Mouse (Mus musculus) neural tube, embryonic 13.5 days (tissue): ENCODE measurements around the gene Tdgf1. TPM values are rescaled to one million over a fixed set of nuclear protein-coding genes. Genes with fewer than 3 reads are reported as not detected.
A peak's percentile ranks its signal among the peaks of the same experiment; 100 is the strongest.

Experiments
- ATAC-seq: fragments of 200-750 bp; cut with Nextera tagmentation; 2 replicates; pipeline ENCODE4 v1.8.0; 2017; ENCODE audit warnings: low read depth, mild to moderate bottlenecking, moderate TSS enrichment, moderate library complexity
- H3K27ac ChIP-seq: fragments of 300-500 bp; sonication (generic); replicated peaks from 2 replicates; pipeline ENCODE4 v1.5.1; 2015; ENCODE audit warnings: moderate library complexity, mild to moderate bottlenecking, inconsistent platforms
- H3K27me3 ChIP-seq: fragments of 300-500 bp; sonication (generic); 2 replicates; pipeline ENCODE4 v1.6.1; 2015; ENCODE audit warnings: mild to moderate bottlenecking, inconsistent platforms
- H3K36me3 ChIP-seq: fragments of 300-500 bp; sonication (generic); 2 replicates; pipeline ENCODE4 v1.6.1; 2015; ENCODE audit warnings: mild to moderate bottlenecking, inconsistent platforms
- H3K4me1 ChIP-seq: fragments of 300-500 bp; sonication (generic); replicated peaks from 2 replicates; pipeline ENCODE4 v1.6.1; 2015; ENCODE audit warnings: inconsistent platforms
- H3K4me2 ChIP-seq: fragments of 300-500 bp; sonication (generic); 2 replicates; pipeline ENCODE4 v1.6.1; 2015; ENCODE audit warnings: inconsistent platforms, mild to moderate bottlenecking, moderate library complexity
- H3K4me3 ChIP-seq: fragments of 300-500 bp; sonication (generic); 2 replicates; pipeline ENCODE4 v1.5.1; 2015; ENCODE audit warnings: mild to moderate bottlenecking, inconsistent platforms
- H3K9ac ChIP-seq: fragments of 300-500 bp; sonication (generic); 2 replicates; pipeline ENCODE4 v1.6.1; 2015; ENCODE audit warnings: moderate library complexity, mild to moderate bottlenecking, inconsistent platforms
- H3K9me3 ChIP-seq: fragments of 300-500 bp; sonication (generic); 2 replicates; pipeline ENCODE4 v1.6.1; 2016; ENCODE audit warnings: inconsistent platforms
- WGBS: fragments of 180-500 bp; shearing (Covaris S2); methylation state at CpG from one replicate; pipeline ENCODE4 v1.1.7; 2015; 5-methylcytosine and 5-hydroxymethylcytosine counted together
- polyA plus RNA-seq: library from polyadenylated mRNA; unstranded; fragments of >200 nt; fragmentation: Nextera tagmentation; extraction: Ambion mirVana; gene quantifications from 2 replicates; pipeline ENCODE4 v1.2.1, GENCODE M21; 2015

The Tdgf1 gene
- polyA plus RNA-seq, 1 experiment from 2014 or later = 0.22 TPM

DNA sequence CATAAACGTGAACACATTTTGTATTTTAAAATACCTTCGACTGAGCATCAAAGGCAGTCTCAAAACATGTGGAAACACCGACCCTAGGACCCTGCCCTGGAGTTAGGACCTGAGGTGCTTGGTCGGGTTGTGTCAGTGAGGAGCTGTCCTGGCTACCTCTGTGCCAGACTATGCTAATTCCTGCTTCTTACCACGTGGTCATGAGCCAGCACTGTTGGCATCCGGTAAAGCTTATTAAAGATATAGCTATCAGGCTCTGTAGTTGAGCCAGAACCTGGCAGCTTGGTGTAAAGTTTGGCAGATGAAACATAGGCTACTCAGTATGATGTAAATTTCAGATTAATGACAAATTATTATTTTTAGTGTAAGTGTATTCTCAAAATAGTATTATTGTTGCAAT lies 6.4 kb upstream of the Tdgf1 start:
- H3K36me3 ChIP-seq = no peaks in the 10 kb centered on the region
- H3K27me3 ChIP-seq = peaks cover 46% of the 10 kb centered on the region
- H3K9me3 ChIP-seq = no peaks in the 10 kb centered on the region
- no peak overlapping the region for H3K27ac ChIP-seq
- no peak for ATAC-seq
- H3K4me2 ChIP-seq = no peak overlapping the region
- WGBS = 65% methylated on average over 6 of the region's 6 CpGs
- no peak overlapping the region for H3K9ac ChIP-seq
- no peak overlapping the region for H3K4me3 ChIP-seq
- H3K4me1 ChIP-seq = peaks cover 16% of the 10 kb centered on the region; the same call in 1 of the 2 replicates

DNA sequence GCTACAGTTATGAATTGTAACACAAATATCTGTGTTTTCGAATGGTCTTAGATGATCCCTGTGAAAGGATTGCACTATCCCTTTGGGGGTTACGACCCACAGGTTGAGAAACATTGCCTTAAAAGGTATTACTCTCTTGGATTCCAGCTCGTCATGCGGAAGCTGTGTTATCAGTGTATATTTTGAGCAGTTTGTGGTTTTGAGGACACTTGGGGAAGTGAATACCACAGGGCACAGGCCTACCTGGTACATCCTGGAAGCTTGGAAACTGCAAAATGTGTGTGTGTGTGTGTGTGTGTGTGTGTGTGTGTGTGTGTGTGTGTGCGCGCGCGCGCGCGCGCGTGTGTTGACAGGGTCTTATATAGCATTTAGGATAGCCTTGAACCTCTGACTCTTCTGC lies 5.9 kb upstream of the Tdgf1 start:
- H3K9me3 ChIP-seq = no peaks in the 10 kb centered on the region
- H3K27me3 ChIP-seq = peaks cover 51% of the 10 kb centered on the region
- no peak overlapping the region for H3K4me3 ChIP-seq
- H3K36me3 ChIP-seq = no peaks in the 10 kb centered on the region
- no peak overlapping the region for H3K4me2 ChIP-seq
- 97% methylated on average over 13 of the region's 13 CpGs for WGBS
- no peak overlapping the region for H3K27ac ChIP-seq
- ATAC-seq = no peak
- no peak overlapping the region for H3K9ac ChIP-seq
- H3K4me1 ChIP-seq = peaks cover 21% of the 10 kb centered on the region

DNA sequence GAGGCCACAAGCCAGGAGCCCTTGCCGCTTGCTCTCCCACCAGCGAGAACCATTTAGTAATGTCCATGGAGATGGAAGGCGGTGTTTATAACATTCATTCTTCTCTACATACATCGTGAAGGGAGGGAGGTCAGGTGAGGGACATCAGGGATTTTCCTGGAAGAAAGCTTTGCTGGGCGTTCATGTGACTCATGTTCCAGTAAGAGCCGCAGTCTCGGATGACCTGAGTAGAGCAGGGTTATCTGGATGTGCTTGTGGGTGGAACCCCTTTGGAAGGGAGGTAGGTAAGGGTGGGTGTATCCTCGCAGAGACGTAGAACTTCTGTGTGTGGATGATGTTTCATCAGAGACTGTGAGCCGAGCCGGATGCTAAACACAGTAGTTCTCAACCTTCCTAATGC lies 5.4 kb upstream of the Tdgf1 start, which contains the start of gene Lrrc2:
TSS of gene Lrrc2 (plus strand) at position 149 of the 400 bp plus-strand sequence.
- WGBS = 88% methylated on average over 11 of the region's 11 CpGs
- H3K27me3 ChIP-seq = peaks cover 56% of the 10 kb centered on the region
- H3K9me3 ChIP-seq = no peaks in the 10 kb centered on the region
- no peak for ATAC-seq
- H3K9ac ChIP-seq = no peak within 1 kb of the TSS
- H3K36me3 ChIP-seq = no peaks in the 10 kb centered on the region
- no peak within 1 kb of the TSS for H3K27ac ChIP-seq
- peaks cover 26% of the 10 kb centered on the region for H3K4me1 ChIP-seq
- no peak within 1 kb of the TSS for H3K4me3 ChIP-seq
- no peak within 1 kb of the TSS for H3K4me2 ChIP-seq

DNA sequence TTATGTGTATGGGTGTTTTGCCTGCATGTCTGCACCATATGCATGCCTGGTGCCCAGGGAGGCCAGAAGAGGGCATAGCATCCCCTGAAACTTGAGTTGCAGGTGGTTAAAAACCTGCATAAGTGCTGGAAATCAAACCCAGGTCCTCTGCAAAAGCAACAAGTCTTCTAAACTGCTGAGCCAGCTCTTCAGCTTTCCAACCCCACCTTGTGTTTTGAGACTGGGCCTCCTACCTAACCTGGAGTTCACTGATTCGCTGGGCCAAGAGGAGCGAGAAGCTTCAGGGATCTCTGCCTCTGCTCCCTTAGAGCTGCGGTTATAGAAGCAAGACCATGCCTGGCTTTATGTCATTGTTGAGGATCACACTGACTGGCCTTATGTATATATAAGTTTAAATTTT lies 4.2 kb upstream of the Tdgf1 start:
- no peaks in the 10 kb centered on the region for H3K36me3 ChIP-seq
- H3K9ac ChIP-seq = no peak overlapping the region
- WGBS = 95% methylated on average over 3 of the region's 3 CpGs
- H3K4me2 ChIP-seq = no peak overlapping the region
- H3K9me3 ChIP-seq = no peaks in the 10 kb centered on the region
- no peak overlapping the region for H3K27ac ChIP-seq
- ATAC-seq = no peak
- H3K4me1 ChIP-seq = peaks cover 31% of the 10 kb centered on the region
- H3K4me3 ChIP-seq = no peak overlapping the region
- peaks cover 59% of the 10 kb centered on the region for H3K27me3 ChIP-seq

DNA sequence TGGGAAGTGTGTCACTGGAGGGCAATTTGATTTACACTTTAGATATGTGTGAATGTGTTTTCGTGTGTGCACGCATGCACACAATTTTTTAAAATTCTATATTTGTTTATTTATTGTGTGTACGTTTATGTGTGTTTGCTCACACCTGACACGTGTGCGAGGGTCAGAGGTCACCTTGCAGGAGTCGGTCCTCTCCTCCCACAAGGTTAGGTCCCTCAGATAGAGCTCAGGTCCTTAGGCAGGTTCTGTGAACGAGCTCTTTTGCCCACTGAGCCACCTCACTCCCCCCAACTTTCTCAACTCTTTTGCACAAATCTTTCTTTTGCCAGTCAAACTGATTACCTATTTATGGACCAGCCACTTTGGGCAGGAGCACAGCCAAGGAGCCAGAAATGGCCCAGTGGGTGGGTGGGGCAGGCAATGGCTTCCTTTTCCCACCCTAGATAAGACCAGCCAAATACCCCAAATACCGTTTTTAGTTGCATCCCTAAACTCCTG lies 2.9 kb upstream of the Tdgf1 start:
- no peak overlapping the region for H3K4me2 ChIP-seq
- peaks cover 32% of the 10 kb centered on the region for H3K4me1 ChIP-seq
- no peak overlapping the region for H3K9ac ChIP-seq
- H3K27me3 ChIP-seq = peaks cover 61% of the 10 kb centered on the region
- H3K36me3 ChIP-seq = no peaks in the 10 kb centered on the region
- H3K4me3 ChIP-seq = no peak overlapping the region
- no peak overlapping the region for H3K27ac ChIP-seq
- WGBS = 58% methylated on average over 8 of the region's 8 CpGs
- ATAC-seq = no peak
- no peaks in the 10 kb centered on the region for H3K9me3 ChIP-seq

DNA sequence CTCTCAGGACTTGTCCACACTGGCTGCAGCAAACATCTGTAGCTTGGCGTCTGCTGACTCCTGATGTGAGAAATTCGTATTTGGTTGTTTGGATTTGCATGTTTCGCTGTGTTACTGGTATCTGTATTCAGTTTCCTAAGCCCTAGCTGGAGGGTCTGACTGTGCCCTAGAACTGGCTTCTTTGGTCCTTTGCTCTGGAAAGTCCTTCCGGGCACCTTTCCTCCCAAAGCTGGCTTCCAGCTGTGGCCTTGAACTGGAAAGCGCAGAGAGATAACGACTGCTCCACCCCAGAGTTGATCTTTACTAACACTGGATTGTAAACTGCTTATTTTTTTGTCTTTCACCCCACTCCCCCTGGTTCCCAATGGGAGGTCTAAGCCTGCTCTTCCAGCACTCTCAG lies 1.9 kb upstream of the Tdgf1 start:
- Histone ChIP-seq H3K27me3 (peaks cover 60% of the 10 kb centered on the region), H3K4me3 (no peak overlapping the region), H3K36me3 (no peaks in the 10 kb centered on the region), H3K4me1 (peaks cover 30% of the 10 kb centered on the region), H3K27ac (no peak overlapping the region), H3K9me3 (no peaks in the 10 kb centered on the region), H3K9ac (no peak overlapping the region), H3K4me2 (no peak overlapping the region)
- WGBS = 30% methylated on average over 6 of the region's 6 CpGs
- ATAC-seq = no peak

DNA sequence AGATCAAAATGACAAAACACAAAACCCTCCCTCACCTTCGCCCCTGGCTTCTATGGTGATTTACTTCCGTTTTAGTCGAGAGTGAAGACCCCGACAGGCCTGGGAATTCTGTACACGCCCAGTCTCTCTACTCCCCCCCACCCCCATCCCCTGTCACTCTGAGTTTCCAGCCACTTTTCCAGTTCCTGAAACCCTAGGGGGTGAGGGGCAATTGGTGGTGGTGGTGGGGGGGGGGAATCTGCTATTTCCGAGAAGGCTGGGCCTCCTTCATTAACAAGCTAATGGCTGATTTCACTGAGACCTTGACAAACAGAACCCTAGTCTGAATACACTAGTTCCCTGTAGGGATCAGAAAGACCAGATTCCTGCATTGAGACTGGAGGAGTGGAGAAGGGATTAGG lies 1.3 kb upstream of the Tdgf1 start:
- WGBS = 6% methylated on average over 6 of the region's 6 CpGs
- Histone ChIP-seq H3K36me3 (no peaks in the 10 kb centered on the region), H3K27me3 (peaks cover 54% of the 10 kb centered on the region)

DNA sequence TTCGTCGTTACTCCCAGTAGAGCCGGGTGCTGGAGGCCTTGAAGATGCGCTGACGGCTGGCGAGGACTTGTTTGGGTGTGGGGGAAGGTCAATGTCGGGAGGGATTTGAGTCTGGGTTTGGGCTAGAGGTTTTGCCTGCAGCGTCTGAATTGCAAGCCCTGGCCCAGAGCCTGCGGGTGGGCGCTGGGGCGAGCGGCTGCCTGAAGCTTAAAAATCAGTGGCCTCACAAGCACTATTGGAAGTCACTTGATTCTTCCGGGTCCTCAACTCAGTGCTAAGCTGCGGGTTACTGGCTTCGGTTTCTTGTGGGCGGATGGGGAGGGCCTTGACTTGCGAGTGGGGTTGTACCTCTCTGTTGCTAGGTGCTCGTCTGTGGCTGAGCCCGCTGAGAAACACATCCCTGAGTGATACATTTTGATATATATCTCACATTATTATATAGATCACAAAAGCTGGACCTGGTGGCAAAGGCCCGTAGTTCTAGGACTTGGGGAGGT lies 638 bp upstream of the Tdgf1 start:
- ATAC-seq = no peak
- H3K4me2 ChIP-seq = 0 out of 2 replicates have a peak overlapping the region, but pooled peaks have one; percentile 7
- peaks cover 30% of the 10 kb centered on the region for H3K4me1 ChIP-seq
- no peak overlapping the region for H3K9ac ChIP-seq
- H3K27ac ChIP-seq = no peak overlapping the region
- H3K27me3 ChIP-seq = peaks cover 48% of the 10 kb centered on the region
- no peaks in the 10 kb centered on the region for H3K36me3 ChIP-seq
- no peaks in the 10 kb centered on the region for H3K9me3 ChIP-seq
- H3K4me3 ChIP-seq = no peak overlapping the region
- WGBS = 8% methylated on average over 20 of the region's 20 CpGs

More for the DNA sequence above, 1.3 kb upstream of the Tdgf1 start:
- ATAC-seq = no peak
- Histone ChIP-seq H3K9me3 (no peaks in the 10 kb centered on the region), H3K4me2 (0 out of 2 replicates have a peak overlapping the region, but pooled peaks have one; percentile 7), H3K27ac (no peak overlapping the region), H3K4me3 (no peak overlapping the region), H3K9ac (no peak overlapping the region), H3K4me1 (peaks cover 30% of the 10 kb centered on the region)

DNA sequence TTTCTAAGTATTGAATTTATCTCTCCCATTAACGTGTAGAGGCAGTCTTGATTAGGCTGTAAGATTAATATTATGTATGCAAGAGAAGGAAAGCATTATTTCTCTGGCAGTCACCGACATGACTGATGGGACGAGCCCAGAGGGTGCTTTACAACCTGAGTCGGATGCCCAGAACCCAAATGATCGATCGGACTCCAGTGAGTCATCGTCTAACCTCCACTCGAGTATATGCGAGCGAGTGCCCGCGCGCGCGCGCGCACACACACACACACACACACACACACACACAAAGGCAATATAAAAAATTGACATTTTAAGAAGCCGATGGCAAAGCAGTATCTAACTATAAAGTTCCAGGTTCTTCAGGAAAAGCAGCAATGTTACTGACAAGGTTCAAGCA lies 615 bp downstream of the Tdgf1 start:
- ATAC-seq = peak; percentile 26; the same call in 1 of the 2 replicates
- WGBS = 8% methylated on average over 18 of the region's 18 CpGs
- Histone ChIP-seq H3K9ac (no peak overlapping the region), H3K36me3 (no peaks in the 10 kb centered on the region), H3K27me3 (peaks cover 40% of the 10 kb centered on the region), H3K27ac (no peak overlapping the region), H3K4me1 (peaks cover 30% of the 10 kb centered on the region), H3K4me2 (peak overlapping the region; percentile 26), H3K9me3 (no peaks in the 10 kb centered on the region), H3K4me3 (no peak overlapping the region)

DNA sequence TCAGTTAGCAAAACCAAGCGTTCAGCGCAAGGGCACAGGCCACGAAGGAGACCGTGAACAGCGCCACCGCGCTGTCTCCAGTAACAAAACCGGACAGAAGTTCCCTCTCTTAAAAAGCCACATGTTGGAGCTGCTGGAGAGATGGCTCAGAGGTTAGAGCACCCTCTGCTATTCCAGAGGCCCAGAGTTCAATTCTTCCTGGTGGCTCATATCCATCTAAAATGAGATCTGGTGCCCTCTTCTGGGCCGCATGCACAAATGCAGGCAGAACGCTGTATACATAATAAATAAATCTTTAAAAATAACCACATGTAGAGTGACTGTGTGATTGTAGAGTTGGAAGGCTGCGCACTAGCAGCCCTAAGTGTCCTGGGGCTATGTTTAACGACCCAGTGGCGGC lies 1.7 kb downstream of the Tdgf1 start:
- Histone ChIP-seq H3K27ac (no peak overlapping the region), H3K27me3 (peaks cover 40% of the 10 kb centered on the region), H3K9me3 (no peaks in the 10 kb centered on the region), H3K36me3 (no peaks in the 10 kb centered on the region), H3K9ac (no peak overlapping the region), H3K4me3 (no peak overlapping the region), H3K4me2 (no peak overlapping the region), H3K4me1 (peaks cover 30% of the 10 kb centered on the region)
- 33% methylated on average over 13 of the region's 13 CpGs for WGBS
- ATAC-seq = peak; percentile 40; the same call in 1 of the 2 replicates

DNA sequence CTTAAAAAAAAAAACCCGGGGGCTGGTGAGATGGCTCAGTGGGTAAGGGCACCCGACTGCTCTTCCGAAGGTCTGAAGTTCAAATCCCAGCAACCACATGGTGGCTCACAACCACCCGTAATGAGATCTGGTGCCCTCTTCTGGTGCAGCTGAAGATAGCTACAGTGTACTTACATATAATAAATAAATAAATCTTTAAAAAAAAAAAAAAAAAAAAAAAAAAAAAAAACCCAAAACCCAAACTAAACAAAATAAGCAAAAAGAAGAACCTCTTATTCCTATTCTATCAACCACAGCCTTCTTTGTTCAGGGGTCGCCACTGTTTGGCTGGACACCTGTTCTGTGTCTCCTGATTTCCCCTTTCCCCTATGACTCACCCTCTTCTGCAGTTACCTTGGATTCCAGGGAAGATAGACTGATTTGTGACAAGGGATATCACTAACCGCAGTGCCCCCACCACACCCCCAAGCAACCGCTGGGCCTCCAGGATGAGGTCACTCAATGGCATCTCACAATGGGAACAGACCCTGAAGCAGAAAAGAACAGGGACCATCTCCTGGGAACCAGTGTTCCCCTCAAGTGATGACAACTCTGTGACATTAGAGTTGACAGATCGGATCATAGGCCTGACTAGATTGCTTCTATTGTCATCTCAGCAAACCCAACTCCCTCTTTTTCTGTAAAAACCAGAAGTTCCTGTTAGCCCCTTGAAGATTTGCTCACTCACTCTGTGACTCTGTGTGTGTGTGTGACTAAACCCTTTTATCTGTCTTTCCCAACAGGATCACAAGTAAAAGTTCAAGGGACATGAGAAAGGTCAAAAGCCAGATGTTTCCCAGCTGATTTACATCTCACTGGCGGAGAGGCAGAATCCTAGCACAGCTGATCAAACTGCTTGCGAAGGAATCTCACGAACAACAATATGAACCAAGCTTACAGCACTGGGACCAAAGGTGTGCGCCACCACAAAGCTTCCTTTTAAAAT lies 8.2 kb downstream of the Tdgf1 start:
- 73% methylated on average over 12 of the region's 12 CpGs for WGBS
- no peak overlapping the region for H3K4me2 ChIP-seq
- no peak for ATAC-seq

DNA sequence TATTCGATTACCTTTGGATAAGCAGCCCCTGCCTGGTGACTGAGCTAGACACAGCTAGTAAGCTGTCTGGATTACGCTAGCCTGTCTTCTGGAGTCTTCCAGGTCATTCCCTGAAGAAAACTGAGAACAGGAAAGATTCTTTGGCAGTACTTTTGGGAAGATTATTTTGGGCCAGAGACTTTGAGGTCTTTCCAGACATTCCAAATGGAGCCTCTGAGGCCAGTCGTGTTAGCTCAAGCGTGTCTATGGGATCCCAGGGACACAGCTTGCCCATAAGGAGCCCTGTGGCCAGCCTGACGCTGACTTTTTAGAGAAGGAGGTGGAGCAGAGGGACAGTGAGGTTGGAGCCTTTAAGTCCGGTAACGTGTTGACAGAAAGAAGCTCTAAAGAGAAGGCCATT lies 10.0 kb downstream of the Tdgf1 start:
- Histone ChIP-seq H3K4me1 (peaks cover 23% of the 10 kb centered on the region), H3K27me3 (no peaks in the 10 kb centered on the region), H3K4me2 (no peak overlapping the region), H3K4me3 (no peak overlapping the region), H3K27ac (no peak overlapping the region), H3K9me3 (no peaks in the 10 kb centered on the region), H3K9ac (no peak overlapping the region), H3K36me3 (no peaks in the 10 kb centered on the region)
- WGBS = 80% methylated on average over 7 of the region's 7 CpGs
- ATAC-seq = no peak

More for the DNA sequence above, 8.2 kb downstream of the Tdgf1 start:
- H3K27me3 ChIP-seq = no peaks in the 10 kb centered on the region
- H3K9ac ChIP-seq = no peak overlapping the region
- no peaks in the 10 kb centered on the region for H3K36me3 ChIP-seq
- H3K9me3 ChIP-seq = no peaks in the 10 kb centered on the region
- H3K4me3 ChIP-seq = no peak overlapping the region
- H3K4me1 ChIP-seq = peaks cover 12% of the 10 kb centered on the region
- H3K27ac ChIP-seq = no peak overlapping the region
